Comparison of ENCODE assay signal across 7 mouse cellular contexts in genomic region chr6:28572991-28573759, GRCm38 (mm10).
DNase-seq lines count a peak whose midpoint lies in the region; ATAC-seq and TF ChIP-seq lines count a peak whose summit lies in the region.

No protein-coding gene starts in this region.

- H3K4me3 ChIP-seq in lung, embryonic 15.5 days = no peak overlapping the region
- no peak overlapping the region for H3K4me3 ChIP-seq in lung, postnatal 0 days (ENCODE audit: low read depth, low read length)
- no peak overlapping the region for H3K4me3 ChIP-seq in left cerebral cortex, adult 2 months

- TF ChIP-seq CTCF in lung, postnatal 0 days (IDR thresholded peaks at IDR 0.05) = no peak
- no peak for TF ChIP-seq CTCF in left cerebral cortex, adult 2 months (IDR thresholded peaks at IDR 0.05)

- H3K4me2 ChIP-seq in lung, embryonic 15.5 days = no peak overlapping the region
- no peak overlapping the region for H3K4me2 ChIP-seq in lung, postnatal 0 days (replicated peaks; ENCODE audit: low read depth, low read length)

- WGBS in lung, embryonic 15.5 days = 49% methylated on average over 11 of the region's 11 CpGs
- WGBS in lung, postnatal 0 days = 65% methylated on average over 11 of the region's 11 CpGs

- intact Hi-C loops in left cerebral cortex, adult 2 months (cut with DNase I) = no loop called here

- peak; percentile 65; the same call in 1 of the 2 replicates for ATAC-seq in lung, embryonic 15.5 days (ENCODE audit: borderline replicate concordance, extremely low read depth, low FRiP score, low TSS enrichment)
- no peak for ATAC-seq in lung, postnatal 0 days

- no peaks in the 10 kb centered on the region for H3K27me3 ChIP-seq in lung, embryonic 15.5 days
- H3K27me3 ChIP-seq in lung, postnatal 0 days (replicated peaks; ENCODE audit: insufficient read depth, low read length) = no peaks in the 10 kb centered on the region

- H3K9me3 ChIP-seq in lung, embryonic 15.5 days = no peaks in the 10 kb centered on the region
- no peaks in the 10 kb centered on the region for H3K9me3 ChIP-seq in lung, postnatal 0 days (ENCODE audit: low read length)

- no peak overlapping the region for H3K27ac ChIP-seq in lung, embryonic 15.5 days
- H3K27ac ChIP-seq in lung, postnatal 0 days (ENCODE audit: low read length) = no peak overlapping the region
- 0 out of 2 replicates have a peak overlapping the region, but pooled peaks have one; percentile 32 for H3K27ac ChIP-seq in left cerebral cortex, adult 2 months

- no peak overlapping the region for H3K9ac ChIP-seq in lung, embryonic 15.5 days
- no peak overlapping the region for H3K9ac ChIP-seq in lung, postnatal 0 days (replicated peaks; ENCODE audit: low read depth)

- no peaks in the 10 kb centered on the region for H3K36me3 ChIP-seq in lung, embryonic 15.5 days
- no peaks in the 10 kb centered on the region for H3K36me3 ChIP-seq in lung, postnatal 0 days (ENCODE audit: insufficient read depth, low read length)

- no peak for DNase-seq in lung, postnatal 0 days (ENCODE audit: low spot score)
- DNase-seq in embryo, embryonic 11 days = peak; percentile 47
- DNase-seq in gastrocnemius, postnatal 25 days = peak; percentile 18
- DNase-seq in left cerebral cortex, adult 2 months (ENCODE audit: extremely low spot score in 1 of 2, low spot score in 2 of 2) = no peak
- DNase-seq in retina, postnatal 1 day = peak; percentile 60
- DNase-seq in thymus, postnatal 0 days (ENCODE audit: low spot score) = no peak

- no peak for TF ChIP-seq EP300 in lung, postnatal 0 days (IDR thresholded peaks at IDR 0.05)

- peaks cover 6% of the 10 kb centered on the region for H3K4me1 ChIP-seq in lung, embryonic 15.5 days
- no peaks in the 10 kb centered on the region for H3K4me1 ChIP-seq in lung, postnatal 0 days (ENCODE audit: insufficient read depth, low read depth, low read length)

Comparison
In these comparisons a context has a peak if more than half of its experiments do, and no peak if none do; other contexts are left out.
1. DNase-seq: peak in embryo, embryonic 11 days (single experiment), gastrocnemius, postnatal 25 days (single experiment) and retina, postnatal 1 day (single experiment); none in lung, postnatal 0 days (single experiment), left cerebral cortex, adult 2 months (0 of 2) and thymus, postnatal 0 days (single experiment).